Mouse (Mus musculus) adrenal gland, adult 8-10 months (tissue): ENCODE results near the gene Tex45. TPM values are rescaled to one million over a fixed set of nuclear protein-coding genes. Genes with fewer than 3 reads are reported as not detected.

Experiments used
- total RNA-seq, 4 experiments: library from RNA; stranded (reverse); gene quantifications; 2 replicates each; pipeline ENCODE4 v1.2.4; 2022

Gene Tex45
- total RNA-seq, 4 experiments from 2014 or later, result 0.28 to 0.46 TPM; not detected in 2

Other genes with a start within 250 kb of the Tex45 start
- 100 to 1,000 TPM; 139 to 174 (median 151) TPM for gene Insr, start 191.2 kb upstream of the Tex45 start, total RNA-seq
- gene A430078G23Rik, start 117.4 kb upstream of the Tex45 start, total RNA-seq, result under 1 TPM; 0.23 to 0.83 (median 0.28) TPM
- gene Arhgef18, start 77.9 kb upstream of the Tex45 start, total RNA-seq, result 10 to 100 TPM; 44.6 to 48.1 (median 47.0) TPM
- gene Pex11g, start 3.2 kb upstream of the Tex45 start, total RNA-seq, result 10 to 100 TPM; 10.4 to 20.2 (median 12.1) TPM
- 10 to 100 TPM; 20.6 to 22.9 (median 21.7) TPM for gene Zfp358, start 22.3 kb downstream of the Tex45 start, total RNA-seq
- 10 to 100 TPM; 45.0 to 82.0 (median 60.3) TPM for gene Mcoln1, start 29.6 kb downstream of the Tex45 start, total RNA-seq
- gene Pnpla6, start 44.5 kb downstream of the Tex45 start, total RNA-seq, result 10 to 100 TPM; 49.3 to 73.9 (median 63.2) TPM
- not detected for gene C330021F23Rik, start 97.1 kb downstream of the Tex45 start, total RNA-seq
- gene Camsap3, start 116.4 kb downstream of the Tex45 start, total RNA-seq, result 10 to 100 TPM in 2 of 4 experiments, 1 to 10 TPM in 2; 4.7 to 15.5 (median 10.0) TPM
- gene Xab2, start 150.5 kb downstream of the Tex45 start, total RNA-seq, result 10 to 100 TPM; 37.2 to 44.3 (median 42.5) TPM
- 100 to 1,000 TPM in 1 of 4 experiments, 10 to 100 TPM in 3; 86.7 to 108 (median 94.2) TPM for gene Pet100, start 150.7 kb downstream of the Tex45 start, total RNA-seq
- not detected for gene Pcp2, start 154.7 kb downstream of the Tex45 start, total RNA-seq
- 100 to 1,000 TPM in 2 of 4 experiments, 10 to 100 TPM in 2; 76.2 to 107 (median 99.8) TPM for gene Stxbp2, start 160.1 kb downstream of the Tex45 start, total RNA-seq
- 100 to 1,000 TPM in 3 of 4 experiments, 10 to 100 TPM in 1; 50.2 to 152 (median 108) TPM for gene Retn, start 184.9 kb downstream of the Tex45 start, total RNA-seq
- gene Mcemp1, start 194.9 kb downstream of the Tex45 start, total RNA-seq, result under 1 TPM in 3 of 4 experiments, not detected in 1; 0.17 to 0.40 (median 0.26) TPM
- gene Fcor, start 201.5 kb downstream of the Tex45 start, total RNA-seq, result 10 to 100 TPM in 3 of 4 experiments, 1 to 10 TPM in 1; 8.1 to 26.3 (median 22.4) TPM
- 10 to 100 TPM; 21.0 to 23.6 (median 22.5) TPM for gene Trappc5, start 205.4 kb downstream of the Tex45 start, total RNA-seq
- gene Fcer2a, start 223.3 kb downstream of the Tex45 start, total RNA-seq, result under 1 TPM; 0.12 to 0.54 (median 0.45) TPM
- gene Clec4g, start 249.8 kb downstream of the Tex45 start, total RNA-seq, result not detected